Mouse (Mus musculus) subcutaneous adipose tissue, adult 2 months (tissue): ENCODE measurements around the gene Itk. TPM values are rescaled to one million over a fixed set of nuclear protein-coding genes. Genes with fewer than 3 reads are reported as not detected.

Experiments
- polyA plus RNA-seq: library from polyadenylated mRNA; depleted of rRNA; stranded (reverse); fragments of >200 nt; gene quantifications from 2 replicates; pipeline ENCODE4 v1.2.3, GENCODE M21; 2012; ENCODE audit warnings: low replicate concordance; rRNA removed

Gene Itk
- polyA plus RNA-seq = 0.46 and 0.62 TPM in 2 replicates

DNA sequence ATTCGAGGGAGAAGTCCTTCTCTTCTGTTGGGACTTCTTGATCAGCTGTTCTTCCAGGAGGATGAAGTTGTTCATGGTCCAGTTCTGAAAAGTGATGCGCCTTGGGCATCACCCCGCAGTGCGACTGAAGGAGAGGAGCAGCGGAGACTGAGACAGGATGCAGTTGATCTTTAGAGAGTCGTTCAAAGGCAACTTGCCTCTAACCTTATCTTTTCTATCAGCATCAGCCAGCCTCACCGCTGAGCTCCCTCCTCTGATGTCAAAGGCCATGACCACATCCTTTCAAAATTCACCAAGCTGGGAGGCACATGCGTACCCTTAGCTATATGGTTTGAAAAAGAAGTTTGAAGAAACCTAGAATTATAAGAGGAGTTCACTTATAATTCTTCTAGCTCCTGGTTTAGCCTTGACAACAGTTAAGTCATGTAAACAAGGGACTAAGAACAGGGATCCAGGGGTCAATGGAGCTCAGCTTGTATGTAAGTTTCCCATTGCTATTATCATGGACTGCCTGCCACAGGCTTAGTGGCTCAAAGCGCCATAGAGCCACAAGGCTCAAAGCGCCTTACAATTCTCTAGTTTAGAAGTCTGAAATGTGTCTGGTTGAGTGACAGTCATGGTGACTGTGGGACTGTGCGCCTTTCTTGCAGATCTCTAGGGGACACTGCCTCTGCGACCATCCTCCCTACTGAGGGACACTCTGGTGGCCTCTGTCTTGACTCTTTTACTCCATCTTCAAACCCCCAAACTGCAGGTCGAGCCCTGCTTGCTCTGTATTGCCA lies at the start of gene Itk:
TSS of gene Itk (minus strand) at position 180 of the 782 bp plus-strand sequence.

DNA sequence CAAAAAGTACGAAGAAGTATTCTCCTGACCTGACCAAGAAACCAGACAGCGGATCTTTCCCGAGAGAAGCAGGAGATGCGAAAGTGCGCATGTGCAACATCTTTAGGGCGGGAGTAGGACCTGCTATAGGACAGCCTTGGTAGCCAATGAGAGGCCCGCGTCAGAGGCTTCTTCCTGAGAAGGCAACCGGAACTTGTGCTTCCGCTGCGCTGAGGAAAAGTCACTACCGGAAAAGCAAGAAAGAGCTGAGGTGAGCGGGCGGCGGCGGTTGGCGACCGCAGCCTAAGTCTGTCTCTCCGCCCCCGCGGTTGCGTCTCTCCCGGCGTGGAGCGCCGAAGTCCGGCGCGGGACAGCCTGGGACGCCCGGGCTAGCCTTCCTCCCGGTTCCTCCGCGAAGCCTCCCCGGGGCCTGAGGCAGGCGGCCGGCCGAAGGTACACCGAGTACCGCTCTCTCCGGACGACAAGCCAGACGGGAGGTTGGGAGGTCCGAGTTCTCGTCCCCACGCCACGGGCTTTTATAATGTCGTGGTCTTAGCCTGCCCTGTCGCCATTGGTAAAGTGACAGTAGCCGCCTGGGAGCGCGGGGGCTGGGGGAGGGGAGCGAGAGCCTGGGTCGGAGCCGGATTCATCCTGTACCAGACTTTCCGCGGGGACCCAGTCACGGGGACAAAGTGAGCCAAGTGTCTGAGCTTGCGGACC lies 47.6 kb upstream of the Itk start, which contains the start of gene Med7:
TSS of gene Med7 (plus strand) at position 166 of the 699 bp plus-strand sequence.

DNA sequence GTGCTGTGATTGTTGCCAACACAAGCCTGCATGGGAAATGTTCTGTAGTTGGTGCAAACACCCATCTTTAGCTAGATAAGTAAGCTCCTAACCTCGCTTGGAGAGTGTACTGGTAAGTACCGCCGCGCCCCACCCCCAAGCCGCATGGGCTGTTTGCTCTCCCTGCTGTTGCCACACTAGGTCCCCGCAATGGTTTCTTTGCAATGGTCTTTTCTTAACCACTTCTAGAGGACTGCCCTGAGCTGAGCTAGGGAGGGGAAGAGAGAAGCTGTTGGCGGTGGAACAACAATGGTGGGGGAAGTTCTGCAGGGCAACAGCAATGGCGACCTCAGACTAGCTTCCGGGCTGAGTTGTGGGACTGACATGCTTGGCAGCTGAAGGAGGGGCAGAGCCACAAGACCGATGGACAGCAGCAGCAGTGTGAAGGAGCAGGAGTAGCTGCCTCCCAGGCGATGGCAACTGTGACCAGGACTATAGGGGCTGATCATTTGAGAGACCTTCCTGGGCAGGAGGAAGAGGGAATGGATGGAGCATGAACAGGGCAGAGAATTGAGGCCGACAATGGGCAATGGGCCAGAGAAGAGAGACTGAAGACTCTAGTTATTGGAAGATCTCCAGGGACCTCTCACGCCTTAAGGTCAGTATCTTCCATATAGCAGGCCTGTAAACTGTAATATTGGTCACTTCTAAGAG lies 7.0 kb upstream of the Itk start, which contains the start of gene Fam71b:
TSS of gene Fam71b (plus strand) at position 393 of the 693 bp plus-strand sequence.

DNA sequence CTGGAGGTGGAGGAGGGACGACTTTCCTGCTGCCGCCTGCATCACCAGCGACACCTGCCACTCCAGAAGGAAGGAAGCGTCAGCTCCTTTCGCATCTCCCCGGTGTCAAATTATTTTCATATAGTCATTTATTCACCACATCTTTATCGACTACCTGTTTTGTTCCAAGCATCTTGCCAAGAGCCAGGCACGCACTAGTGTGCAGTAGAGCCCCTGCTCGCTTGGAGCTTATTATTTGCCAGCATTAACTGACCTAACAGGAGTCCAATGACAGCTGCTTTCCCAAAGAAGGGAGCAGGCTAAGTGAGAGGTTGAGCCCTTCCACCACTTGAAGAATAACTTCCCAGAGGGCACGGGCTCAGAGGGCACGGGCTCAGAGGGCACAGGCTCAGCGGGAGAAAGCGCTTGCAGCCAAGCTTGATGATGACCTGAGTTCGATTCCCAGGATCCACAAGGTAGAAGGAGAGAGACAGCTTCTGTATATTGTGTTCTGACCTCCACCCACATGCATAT lies 76.7 kb downstream of the Itk start, which contains the start of gene Cyfip2:
TSS of gene Cyfip2 (minus strand) at position 337 of the 513 bp plus-strand sequence.

Other genes with a start within 250 kb of the Itk start
- gene Nipal4, start 223.0 kb downstream of the Itk start, polyA plus RNA-seq = 0.59 and 3.9 TPM in 2 replicates
- gene Fndc9, start 154.0 kb downstream of the Itk start, polyA plus RNA-seq = 0.08 TPM in 1 of 2 replicates, not detected in the other
- gene Cyfip2, start 76.7 kb downstream of the Itk start, polyA plus RNA-seq = 0.85 and 3.5 TPM in 2 replicates
- 0.05 TPM in 1 of 2 replicates, not detected in the other for gene Fam71b, start 7.0 kb upstream of the Itk start, polyA plus RNA-seq
- 11.0 and 24.6 TPM in 2 replicates for gene Med7, start 47.4 kb upstream of the Itk start, polyA plus RNA-seq
- 0.13 and 0.58 TPM in 2 replicates for gene Havcr2, start 65.4 kb upstream of the Itk start, polyA plus RNA-seq
- gene Gm12169, start 134.7 kb upstream of the Itk start, polyA plus RNA-seq = not detected in 2 replicates
- not detected in 2 replicates for gene BC053393, start 182.0 kb upstream of the Itk start, polyA plus RNA-seq
- gene Dppa1, start 239.7 kb upstream of the Itk start, polyA plus RNA-seq = not detected in 2 replicates